Mouse (Mus musculus) olfactory bulb, adult 2 months (tissue): ENCODE results near the gene Nufip1.

Source experiments
- CTCF ChIP-seq: fragments of 200-500 bp; IDR thresholded peaks from 2 replicates; pipeline ENCODE4 v1.5.1; 2012; ENCODE audit warnings: low read depth, mild to moderate bottlenecking, low read length, moderate library complexity; ENCODE audit not compliant: insufficient read depth
- POLR2A ChIP-seq: fragments of 200-500 bp; IDR thresholded peaks from 2 replicates; pipeline ENCODE4 v1.6.1; 2012; ENCODE audit warnings: mild to moderate bottlenecking, low read depth, low read length, moderate library complexity; ENCODE audit not compliant: insufficient read depth

GRCm38 (mm10) chr14:76115744-76116143 lies 5.1 kb downstream of the Nufip1 start:
- TF ChIP-seq POLR2A, result no peak
- no peak for TF ChIP-seq CTCF
